Mouse (Mus musculus): ENCODE results near the gene Mab21l3. TPM values are rescaled to one million over a fixed set of nuclear protein-coding genes. Genes with fewer than 3 reads are reported as not detected.
"Not testable (repeated sequence)": the region's sequence is repeated elsewhere in the genome, so short reads cannot be mapped to it uniquely, and the experiment has no call there.

Gene Mab21l3
- total RNA-seq, 1 experiment from 2014 or later, result not detected

- ATAC-seq (replicated peaks; ENCODE audit: low read depth, poor library complexity, severe bottlenecking), result no peak
Observed at GRCm38 (mm10) chr3:101846096-101846495, 2.7 kb downstream of the Mab21l3 start.

- ATAC-seq (replicated peaks; ENCODE audit: low read depth, poor library complexity, severe bottlenecking), result no peak
Observed at GRCm38 (mm10) chr3:101842372-101843094, 6.2 kb downstream of the Mab21l3 start.

- ATAC-seq (replicated peaks; ENCODE audit: low read depth, poor library complexity, severe bottlenecking), result no peak
Observed at GRCm38 (mm10) chr3:101839327-101839726, 9.4 kb downstream of the Mab21l3 start.

- ATAC-seq (replicated peaks; ENCODE audit: low read depth, poor library complexity, severe bottlenecking), result no peak
Observed at GRCm38 (mm10) chr3:101836971-101837370, 11.8 kb downstream of the Mab21l3 start.

GRCm38 (mm10) chr3:101836532-101836931 is 12.2 kb downstream of the Mab21l3 start:
- 0 out of 2 replicates have a peak, but pooled peaks have one; percentile 39 for ATAC-seq (replicated peaks; ENCODE audit: low read depth, poor library complexity, severe bottlenecking)

- peak; percentile 85 for ATAC-seq (replicated peaks; ENCODE audit: low read depth, poor library complexity, severe bottlenecking)
Observed at GRCm38 (mm10) chr3:101836045-101836444, 12.7 kb downstream of the Mab21l3 start.

GRCm38 (mm10) chr3:101831189-101831858 is 17.4 kb downstream of the Mab21l3 start:
- no peak for ATAC-seq (replicated peaks; ENCODE audit: low read depth, poor library complexity, severe bottlenecking)

- no peak for ATAC-seq (replicated peaks; ENCODE audit: low read depth, poor library complexity, severe bottlenecking)
Observed at GRCm38 (mm10) chr3:101829881-101830616, 18.7 kb downstream of the Mab21l3 start.

GRCm38 (mm10) chr3:101828595-101828994 is 20.2 kb downstream of the Mab21l3 start:
- no peak for ATAC-seq (replicated peaks; ENCODE audit: low read depth, poor library complexity, severe bottlenecking)

- ATAC-seq (replicated peaks; ENCODE audit: low read depth, poor library complexity, severe bottlenecking), result no peak
Observed at GRCm38 (mm10) chr3:101827220-101827715, 21.5 kb downstream of the Mab21l3 start.

GRCm38 (mm10) chr3:101824338-101824737 is 24.4 kb downstream of the Mab21l3 start:
- ATAC-seq (replicated peaks; ENCODE audit: low read depth, poor library complexity, severe bottlenecking), result no peak

GRCm38 (mm10) chr3:101822052-101822451 is 26.7 kb downstream of the Mab21l3 start:
- ATAC-seq (replicated peaks; ENCODE audit: low read depth, poor library complexity, severe bottlenecking), result no peak

- not testable (repeated sequence) for ATAC-seq (replicated peaks; ENCODE audit: low read depth, poor library complexity, severe bottlenecking)
Observed at GRCm38 (mm10) chr3:101820708-101821107, 28.1 kb downstream of the Mab21l3 start.

- ATAC-seq (replicated peaks; ENCODE audit: low read depth, poor library complexity, severe bottlenecking), result no peak
Observed at GRCm38 (mm10) chr3:101816006-101816405, 32.8 kb downstream of the Mab21l3 start.

- no peak for ATAC-seq (replicated peaks; ENCODE audit: low read depth, poor library complexity, severe bottlenecking)
Observed at GRCm38 (mm10) chr3:101814790-101815189, 34.0 kb downstream of the Mab21l3 start.

- peak; percentile 92 for ATAC-seq (replicated peaks; ENCODE audit: low read depth, poor library complexity, severe bottlenecking)
Observed at GRCm38 (mm10) chr3:101812341-101812962, 36.3 kb downstream of the Mab21l3 start.

GRCm38 (mm10) chr3:101811931-101812330 is 36.8 kb downstream of the Mab21l3 start:
- peak; percentile 27; the same call in 1 of the 2 replicates for ATAC-seq (replicated peaks; ENCODE audit: low read depth, poor library complexity, severe bottlenecking)

- ATAC-seq (replicated peaks; ENCODE audit: low read depth, poor library complexity, severe bottlenecking), result no peak
Observed at GRCm38 (mm10) chr3:101807646-101808045, 41.1 kb downstream of the Mab21l3 start.

GRCm38 (mm10) chr3:101806941-101807340 is 41.8 kb downstream of the Mab21l3 start:
- no peak for ATAC-seq (replicated peaks; ENCODE audit: low read depth, poor library complexity, severe bottlenecking)

GRCm38 (mm10) chr3:101806149-101806548 is 42.6 kb downstream of the Mab21l3 start:
- ATAC-seq (replicated peaks; ENCODE audit: low read depth, poor library complexity, severe bottlenecking), result peak; percentile 96
